Mouse (Mus musculus) heart, adult 2 months (tissue): ENCODE measurements around the gene Dzip1l. TPM values are rescaled to one million over a fixed set of nuclear protein-coding genes. Genes with fewer than 3 reads are reported as not detected.
"Not testable (repeated sequence)": the region's sequence is repeated elsewhere in the genome, so short reads cannot be mapped to it uniquely, and the experiment has no call there.

Experiments
- DNase-seq, 2 experiments: peaks; one replicate each; pipeline ENCODE4 v3.0.0; 2021
- H3K27ac ChIP-seq: fragments of 200-600 bp; 2 replicates; pipeline ENCODE4 v1.8.1; 2022
- H3K27me3 ChIP-seq: fragments of 200-500 bp; 2 replicates; pipeline ENCODE4 v1.6.1; 2012; ENCODE audit warnings: mild to moderate bottlenecking, low read length, inconsistent platforms, mixed read lengths; ENCODE audit not compliant: control insufficient read depth, insufficient read depth
- H3K36me3 ChIP-seq: fragments of 200-500 bp; 2 replicates; pipeline ENCODE4 v1.6.1; 2012; ENCODE audit warnings: low read length, inconsistent platforms; ENCODE audit not compliant: control insufficient read depth, insufficient read depth
- H3K4me1 ChIP-seq: fragments of 200-500 bp; 2 replicates; pipeline ENCODE4 v1.6.1; 2011; ENCODE audit warnings: low read length; ENCODE audit not compliant: control insufficient read depth, insufficient read depth
- H3K4me3 ChIP-seq: fragments of 200-600 bp; 2 replicates; pipeline ENCODE4 v1.8.1; 2022
- H3K79me2 ChIP-seq: fragments of 200-500 bp; replicated peaks from 2 replicates; pipeline ENCODE4 v1.6.1; 2012; ENCODE audit warnings: mild to moderate bottlenecking, inconsistent platforms, low read length, moderate library complexity, mixed read lengths; ENCODE audit not compliant: control insufficient read depth, insufficient read depth
- H3K9ac ChIP-seq: fragments of 200-500 bp; 2 replicates; pipeline ENCODE4 v1.6.1; 2012; ENCODE audit warnings: low read depth, mild to moderate bottlenecking, control low read depth, inconsistent platforms, low read length, mixed read lengths
- CTCF ChIP-seq: fragments of 200-600 bp; IDR thresholded peaks from 2 replicates; pipeline ENCODE4 v1.8.1; 2022; ENCODE audit warnings: antibody characterized with exemption, mild to moderate bottlenecking, moderate library complexity
- EP300 ChIP-seq: fragments of 200-500 bp; IDR thresholded peaks from 2 replicates; pipeline ENCODE4 v1.6.1; 2011; ENCODE audit warnings: low read depth, low read length, control low read depth; ENCODE audit not compliant: insufficient read depth
- POLR2A ChIP-seq: fragments of 200-500 bp; IDR thresholded peaks from 2 replicates; pipeline ENCODE4 v1.6.1; 2011; ENCODE audit warnings: mild to moderate bottlenecking, low read depth, low read length, control low read depth; ENCODE audit not compliant: insufficient read depth
- WGBS: fragments of 180-500 bp; shearing (Covaris S2); methylation state at CpG from one replicate; pipeline ENCODE4 v1.1.7; 2018; 5-methylcytosine and 5-hydroxymethylcytosine counted together
- intact Hi-C: fragments of 180-260 bp; cut with DNase I; formaldehyde crosslinking; loops from one replicate; pipeline ENCODE4 v1.15.1; 2025
- long read RNA-seq: library from polyadenylated mRNA; stranded (forward); transcript quantifications from one replicate; pipeline ENCODE4 v2.0.0, GENCODE M21; 2021
- polyA plus RNA-seq: library from polyadenylated mRNA; depleted of rRNA; stranded (reverse); fragments of >200 nt; gene quantifications from 2 replicates; pipeline ENCODE4 v1.2.3, GENCODE M21; 2012; rRNA removed
- total RNA-seq, 2 experiments: library from RNA; stranded (reverse); gene quantifications; 2 replicates each; pipeline ENCODE4 v1.2.3; 2021

Dzip1l gene
- total RNA-seq (1 to 10 TPM; 4.2 to 4.6 TPM), polyA plus RNA-seq (2.0 and 3.2 TPM in 2 replicates)
- long read RNA-seq, partial matches to known transcripts = 0 of 1 reads
- long read RNA-seq, other reads (novel, unspliced or antisense) = 1 of 1 reads

GRCm38 (mm10) chr9:99629281-99630011 lies at the start of gene Dzip1l:
Gene Dzip1l (plus strand): TSS chr9:99629496.
- Histone ChIP-seq H3K4me3 (peak within 1 kb of the TSS; percentile 60), H3K79me2 (no peaks in the 10 kb centered on the region), H3K9ac (peak within 1 kb of the TSS; percentile 29), H3K4me1 (0 out of 2 replicates have a peak, but pooled peaks cover 1% of the 10 kb centered on the region), H3K36me3 (no peaks in the 10 kb centered on the region), H3K27me3 (no peaks in the 10 kb centered on the region), H3K27ac (peak within 1 kb of the TSS; percentile 80)
- DNase-seq = peak; percentile 69 to 72
- intact Hi-C loops = no loop called here
- TF ChIP-seq CTCF = no peak
- no peak for TF ChIP-seq EP300
- no peak for TF ChIP-seq POLR2A
- 1% methylated on average over 44 of the region's 44 CpGs for WGBS

GRCm38 (mm10) chr9:99580655-99581054 lies 48.6 kb upstream of the Dzip1l start:
- Histone ChIP-seq H3K4me1 (peaks cover 1% of the 10 kb centered on the region; the same call in 1 of the 2 replicates), H3K9ac (no peak overlapping the region), H3K79me2 (peaks cover 1% of the 10 kb centered on the region; the same call in 1 of the 2 replicates), H3K27me3 (no peaks in the 10 kb centered on the region), H3K36me3 (peaks cover 3% of the 10 kb centered on the region; the same call in 1 of the 2 replicates), H3K27ac (no peak overlapping the region), H3K4me3 (no peak overlapping the region)
- TF ChIP-seq CTCF = peak; percentile 78
- no peak for TF ChIP-seq EP300
- 30% methylated on average over 2 of the region's 2 CpGs for WGBS
- intact Hi-C loops = loop anchor here (2.0 kb wide), 1 partner anchor 112 kb away; no protein-coding TSS in a partner anchor
- DNase-seq = no peak

- no peak overlapping the region for H3K9ac ChIP-seq
- H3K79me2 ChIP-seq = no peaks in the 10 kb centered on the region
- intact Hi-C loops = loop anchor here (1.0 kb wide), 1 partner anchor 75 kb away; no protein-coding TSS in a partner anchor
- H3K36me3 ChIP-seq = no peaks in the 10 kb centered on the region
- H3K4me3 ChIP-seq = no peak overlapping the region
- TF ChIP-seq EP300 = no peak
- TF ChIP-seq POLR2A = no peak
- WGBS = 27% methylated on average over 8 of the region's 8 CpGs
- no peaks in the 10 kb centered on the region for H3K4me1 ChIP-seq
- DNase-seq = peak; percentile 31 to 63
- H3K27ac ChIP-seq = no peak overlapping the region
- H3K27me3 ChIP-seq = no peaks in the 10 kb centered on the region
Measured at GRCm38 (mm10) chr9:99587505-99588202, 41.6 kb upstream of the Dzip1l start.

GRCm38 (mm10) chr9:99591144-99591543 lies 38.2 kb upstream of the Dzip1l start:
- H3K27me3 ChIP-seq = no peaks in the 10 kb centered on the region
- H3K79me2 ChIP-seq = no peaks in the 10 kb centered on the region
- DNase-seq = no peak
- no peaks in the 10 kb centered on the region for H3K4me1 ChIP-seq
- no peak overlapping the region for H3K4me3 ChIP-seq
- intact Hi-C loops = no loop called here
- H3K9ac ChIP-seq = no peak overlapping the region
- WGBS = 62% methylated on average over 8 of the region's 8 CpGs
- TF ChIP-seq CTCF (no peak), EP300 (no peak), POLR2A (no peak)
- H3K36me3 ChIP-seq = no peaks in the 10 kb centered on the region
- H3K27ac ChIP-seq = no peak overlapping the region

GRCm38 (mm10) chr9:99599127-99599526 lies 30.2 kb upstream of the Dzip1l start:
- H3K9ac ChIP-seq, DNase-seq, H3K4me3 ChIP-seq, H3K27me3 ChIP-seq, H3K27ac ChIP-seq, H3K36me3 ChIP-seq, H3K79me2 ChIP-seq, H3K4me1 ChIP-seq, intact Hi-C loops: not testable (repeated sequence)
- 90% methylated on average over 6 of the region's 6 CpGs for WGBS

GRCm38 (mm10) chr9:99603566-99603965 lies 25.7 kb upstream of the Dzip1l start:
- H3K4me3 ChIP-seq = no peak overlapping the region
- 75% methylated on average over 2 of the region's 2 CpGs for WGBS

More at GRCm38 (mm10) chr9:99603566-99603965, 25.7 kb upstream of the Dzip1l start:
- H3K36me3 ChIP-seq = no peaks in the 10 kb centered on the region
- no peaks in the 10 kb centered on the region for H3K79me2 ChIP-seq
- TF ChIP-seq CTCF (no peak), POLR2A (no peak), EP300 (no peak)
- no peaks in the 10 kb centered on the region for H3K27me3 ChIP-seq
- intact Hi-C loops = no loop called here
- H3K27ac ChIP-seq = no peak overlapping the region
- H3K9ac ChIP-seq = no peak overlapping the region
- no peak for DNase-seq
- no peaks in the 10 kb centered on the region for H3K4me1 ChIP-seq
